Mouse (Mus musculus): ENCODE results near the gene Spns2.

Gene Spns2

DNA sequence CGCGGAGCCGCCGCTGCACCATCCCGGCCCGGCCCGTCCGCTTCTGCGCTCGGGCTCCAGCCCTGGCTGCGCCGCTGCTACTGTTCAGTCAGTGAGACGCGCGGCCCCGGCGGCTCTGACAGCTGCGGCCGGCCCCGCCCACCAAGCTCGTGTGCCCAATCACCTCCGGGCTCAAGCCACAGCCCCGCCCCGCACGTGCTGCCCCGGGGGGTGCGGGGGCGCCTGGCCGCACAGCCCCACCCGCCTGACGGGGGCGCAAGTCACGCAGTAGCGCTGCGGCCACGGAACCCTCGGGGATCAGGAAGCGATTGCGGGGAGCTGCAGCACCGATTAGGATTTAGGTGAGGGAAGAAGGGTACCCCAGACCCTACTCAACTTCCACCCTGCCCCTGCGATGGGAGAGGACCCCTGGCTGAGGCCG lies at the start of gene Spns2:
Spns2 (minus strand) TSS at position 24 of the 421 bp plus-strand sequence.
- peak; percentile 65 for ATAC-seq (ENCODE audit: low TSS enrichment)

- no peak for ATAC-seq (ENCODE audit: low TSS enrichment)
Measured at GRCm38 (mm10) chr11:72538811-72539210, 49.1 kb upstream of the Spns2 start.

GRCm38 (mm10) chr11:72538037-72538755 lies 48.5 kb upstream of the Spns2 start:
- ATAC-seq (ENCODE audit: low TSS enrichment): no peak

DNA sequence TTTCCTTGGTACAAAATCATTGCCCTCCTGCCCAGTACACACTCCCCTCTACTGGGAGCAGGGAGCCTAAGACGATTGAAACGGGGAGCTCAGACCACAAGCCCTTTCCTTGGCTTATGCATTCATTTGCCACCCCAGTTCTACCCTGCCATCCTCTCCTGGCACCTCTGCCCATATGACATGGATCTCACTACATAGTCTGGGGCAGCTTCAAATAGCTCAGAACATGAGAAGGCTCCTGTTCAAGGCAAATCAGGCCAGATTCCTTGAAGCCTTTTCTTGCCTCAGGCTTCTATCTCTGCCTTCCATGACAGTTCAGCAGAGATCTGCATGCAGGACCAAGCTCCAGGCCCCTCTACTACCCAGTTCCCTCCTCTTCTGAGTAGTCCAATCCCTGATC lies 47.8 kb upstream of the Spns2 start:
- ATAC-seq (ENCODE audit: low TSS enrichment): no peak

DNA sequence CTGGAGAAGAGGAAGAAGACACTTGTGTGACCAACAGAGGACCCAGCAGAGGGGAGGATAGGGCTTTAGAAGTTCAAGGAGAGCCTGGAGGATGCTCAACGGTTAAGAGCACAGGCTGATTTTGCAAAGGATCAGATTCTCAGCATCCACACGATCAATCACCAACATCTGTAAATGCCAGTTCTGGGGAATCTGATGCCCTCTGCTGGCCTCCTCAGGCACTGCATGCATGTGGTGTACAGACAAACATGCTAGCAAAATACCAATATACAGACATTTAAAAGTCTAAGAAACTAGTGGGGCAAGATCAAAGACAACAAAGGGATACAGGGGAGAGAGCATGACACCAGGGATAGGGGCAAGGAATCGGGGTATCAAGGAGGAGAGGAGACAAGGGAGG lies 45.8 kb upstream of the Spns2 start:
- ATAC-seq (ENCODE audit: low TSS enrichment): no peak

DNA sequence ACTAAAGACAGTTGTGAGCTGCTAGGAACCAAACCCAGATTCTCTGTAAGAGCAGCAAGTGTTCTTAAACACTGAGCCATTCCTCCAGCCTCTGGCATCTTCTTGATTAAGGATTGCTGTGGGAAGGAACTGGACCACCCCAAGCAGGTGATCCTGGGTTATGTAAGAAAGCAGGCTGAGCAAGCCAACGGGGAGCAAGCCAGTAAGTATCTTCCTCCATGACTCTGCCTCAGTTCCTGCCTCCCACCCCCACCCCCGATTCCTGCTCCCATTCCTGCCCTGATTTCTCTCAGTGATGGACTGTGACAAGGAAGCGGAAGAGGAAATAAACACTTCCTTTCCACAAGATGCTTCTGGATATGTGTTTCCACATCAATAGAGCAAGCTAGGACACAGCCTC lies 43.2 kb upstream of the Spns2 start:
- no peak for ATAC-seq (ENCODE audit: low TSS enrichment)

DNA sequence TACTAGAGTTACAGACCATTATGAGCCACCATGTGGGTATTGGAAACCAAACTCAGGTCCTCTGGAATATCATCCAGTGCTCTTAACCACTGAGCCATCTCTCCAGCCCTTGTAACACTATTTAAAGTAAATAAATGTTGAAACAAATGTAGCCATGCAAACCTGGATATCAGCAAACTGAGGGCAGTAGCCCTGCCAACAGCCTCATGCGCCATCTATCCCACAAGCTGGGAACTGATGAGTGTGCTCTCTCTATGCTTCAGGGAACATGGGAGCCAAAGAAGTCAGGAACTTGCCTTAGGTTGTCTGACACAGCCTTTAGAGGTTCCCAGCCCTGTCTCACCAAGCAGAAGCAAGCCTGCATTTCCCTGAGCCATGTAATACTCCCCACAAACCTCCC lies 41.9 kb upstream of the Spns2 start:
- ATAC-seq (ENCODE audit: low TSS enrichment): peak; percentile 47; the same call in 1 of the 2 replicates

DNA sequence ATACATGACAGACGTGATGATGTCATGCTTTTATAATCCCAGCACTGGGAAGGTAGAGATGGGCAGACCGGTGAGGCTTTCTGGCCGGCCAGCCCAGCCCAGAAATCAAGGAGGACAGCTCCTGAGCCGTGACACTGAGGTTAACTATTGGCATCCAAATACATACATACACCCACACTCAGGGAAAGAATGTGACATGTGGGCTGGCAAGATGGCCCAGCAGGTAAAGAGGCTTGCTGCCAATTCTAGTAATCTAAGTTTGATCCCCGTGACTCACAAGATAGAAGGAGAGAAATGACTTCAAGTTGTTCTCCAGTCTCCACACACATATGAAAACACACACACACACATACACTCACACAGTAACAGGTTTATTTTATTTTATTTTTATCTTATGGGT lies 41.4 kb upstream of the Spns2 start:
- no peak for ATAC-seq (ENCODE audit: low TSS enrichment)

- ATAC-seq (ENCODE audit: low TSS enrichment): peak; percentile 72
Measured at GRCm38 (mm10) chr11:72526190-72526589, 36.5 kb upstream of the Spns2 start.

- ATAC-seq (ENCODE audit: low TSS enrichment): no peak
Measured at GRCm38 (mm10) chr11:72523711-72524110, 34.0 kb upstream of the Spns2 start.

- ATAC-seq (ENCODE audit: low TSS enrichment): peak; percentile 60; the same call in 1 of the 2 replicates
Measured at GRCm38 (mm10) chr11:72522616-72523041, 32.9 kb upstream of the Spns2 start.

GRCm38 (mm10) chr11:72521598-72522541 lies 32.2 kb upstream of the Spns2 start:
- no peak for ATAC-seq (ENCODE audit: low TSS enrichment)

DNA sequence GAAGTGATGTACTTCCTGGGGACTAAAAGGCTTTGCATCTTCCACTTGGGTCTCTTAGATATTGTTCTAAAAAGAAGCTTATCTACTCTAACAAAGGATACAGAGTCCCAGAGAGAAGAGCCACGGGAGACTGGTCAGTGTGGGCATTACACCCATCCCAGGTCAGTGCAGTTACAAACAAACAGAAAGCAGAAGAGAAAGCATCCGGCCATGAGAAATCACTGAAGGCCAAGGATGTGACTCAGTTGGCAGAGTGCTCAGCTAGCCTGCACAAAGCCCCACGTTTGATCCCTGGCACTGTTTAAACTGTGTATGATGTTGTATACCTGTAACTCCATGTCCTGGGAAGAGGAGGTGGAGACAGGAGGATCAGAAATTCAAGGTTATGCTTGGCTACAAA lies 30.2 kb upstream of the Spns2 start:
- ATAC-seq (ENCODE audit: low TSS enrichment): no peak

- no peak for ATAC-seq (ENCODE audit: low TSS enrichment)
Measured at GRCm38 (mm10) chr11:72519189-72519588, 29.5 kb upstream of the Spns2 start.

DNA sequence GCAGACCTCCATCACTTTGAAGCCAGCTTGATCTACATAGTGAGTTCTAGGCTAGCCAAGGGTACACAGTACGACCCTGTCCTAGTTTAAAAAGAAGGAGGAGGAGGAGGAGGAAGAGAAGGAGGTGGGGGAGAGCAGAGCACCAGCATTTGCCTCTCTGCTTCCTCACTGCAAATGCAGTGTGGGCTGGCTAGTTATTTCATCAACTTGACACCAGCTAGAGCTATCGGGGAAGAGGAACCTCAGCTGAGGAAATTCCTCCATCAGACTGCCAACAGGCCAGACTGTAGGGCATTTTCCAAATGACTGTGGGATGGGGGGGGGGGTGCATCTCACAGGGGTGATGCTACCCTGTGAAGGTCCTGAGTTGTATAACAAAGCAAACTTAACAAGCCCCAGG lies 28.7 kb upstream of the Spns2 start:
- ATAC-seq (ENCODE audit: low TSS enrichment): 0 out of 2 replicates have a peak, but pooled peaks have one; percentile 31

DNA sequence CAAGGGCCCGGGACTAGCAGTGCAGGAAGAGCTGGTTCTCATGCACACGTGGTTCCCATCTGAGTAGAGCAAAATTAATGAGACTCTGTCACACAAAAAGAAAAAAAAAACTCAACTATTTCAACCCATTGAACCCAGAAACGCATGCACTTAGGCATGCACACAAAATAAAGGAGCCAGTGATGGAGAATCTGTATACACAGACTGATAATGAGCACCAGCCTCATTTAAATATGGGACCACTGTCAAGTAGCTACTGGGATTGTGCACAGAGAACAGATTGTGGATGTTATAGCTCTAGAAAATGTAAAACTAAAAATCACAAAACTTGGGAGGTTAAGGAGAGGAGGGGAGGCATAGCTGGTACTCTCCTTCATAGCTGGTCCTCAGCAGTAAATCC lies 25.3 kb upstream of the Spns2 start:
- no peak for ATAC-seq (ENCODE audit: low TSS enrichment)

- no peak for ATAC-seq (ENCODE audit: low TSS enrichment)
Measured at GRCm38 (mm10) chr11:72508651-72509050, 18.9 kb upstream of the Spns2 start.

GRCm38 (mm10) chr11:72507651-72508050 lies 17.9 kb upstream of the Spns2 start:
- ATAC-seq (ENCODE audit: low TSS enrichment): no peak

DNA sequence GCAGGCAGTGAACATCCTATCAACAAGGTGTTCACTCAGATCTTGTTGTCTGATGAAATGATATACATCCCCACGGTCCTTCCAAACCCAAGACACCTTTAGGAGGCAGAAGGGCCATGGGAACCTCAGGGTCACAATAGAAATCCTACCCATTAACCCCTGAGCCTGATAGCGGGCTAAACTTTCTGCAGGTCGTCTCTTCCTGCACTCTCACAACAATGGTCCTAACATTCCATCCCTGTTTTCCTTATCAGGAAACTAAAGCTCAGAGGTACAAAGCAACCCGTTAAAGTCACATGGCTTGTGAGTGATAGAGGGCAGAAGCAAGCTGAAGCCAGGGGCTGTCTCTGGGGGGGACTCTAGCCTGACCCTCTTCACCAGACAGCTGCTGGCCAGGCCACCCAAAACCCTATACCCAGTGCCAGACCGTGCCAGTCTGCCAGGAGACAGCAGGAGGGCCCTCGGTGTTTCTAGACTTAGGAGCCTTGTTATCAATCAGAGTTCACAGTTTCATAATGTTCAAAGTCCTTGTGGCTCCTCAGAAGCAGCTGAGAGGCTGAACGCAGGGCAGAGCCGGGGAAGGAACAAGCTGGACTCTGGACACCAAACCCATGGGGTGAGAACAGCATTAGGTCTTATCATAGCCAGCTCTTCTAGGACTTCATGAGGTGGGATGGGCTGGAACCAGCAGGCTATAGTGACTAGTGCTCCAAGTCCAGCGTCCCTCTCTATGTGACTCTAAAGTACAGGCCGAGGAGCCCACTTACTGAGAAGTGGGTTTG lies 14.5 kb upstream of the Spns2 start:
- ATAC-seq (ENCODE audit: low TSS enrichment): no peak

DNA sequence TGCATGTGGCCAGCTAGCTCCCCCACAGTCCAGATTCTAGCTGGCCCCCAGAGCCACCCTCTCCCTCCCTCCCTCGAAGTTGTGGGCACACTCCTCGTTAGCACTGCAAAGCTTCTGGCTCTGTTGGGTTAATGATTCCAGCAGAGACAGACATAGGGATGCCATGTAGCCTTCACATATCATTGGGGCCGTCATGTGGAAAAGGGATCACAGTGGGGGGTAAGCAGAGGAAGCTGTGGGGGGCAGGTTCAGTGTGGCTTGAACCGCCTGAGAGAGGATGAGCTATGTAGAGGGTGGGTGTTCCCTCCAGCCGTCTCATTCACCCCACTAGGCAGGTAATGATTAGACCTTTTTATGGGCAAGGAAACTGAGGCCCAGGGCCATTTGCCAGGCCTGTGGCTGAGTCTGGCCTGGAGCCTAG lies 13.8 kb upstream of the Spns2 start:
- ATAC-seq (ENCODE audit: low TSS enrichment): no peak

GRCm38 (mm10) chr11:72502236-72502635 lies 12.5 kb upstream of the Spns2 start:
- ATAC-seq (ENCODE audit: low TSS enrichment): peak; percentile 79
